Mouse (Mus musculus) gastrocnemius, postnatal 10 days (tissue): ENCODE results near the gene Gm8229. TPM values are rescaled to one million over a fixed set of nuclear protein-coding genes. Genes with fewer than 3 reads are reported as not detected.
"Not testable (repeated sequence)": the region's sequence is repeated elsewhere in the genome, so short reads cannot be mapped to it uniquely, and the experiment has no call there.

Experiments
- DNase-seq: peaks from one replicate; pipeline ENCODE4 v3.0.0; 2021; ENCODE audit warnings: mixed read lengths
- long read RNA-seq, 2 experiments: library from polyadenylated mRNA; stranded (forward); transcript quantifications; one replicate each; pipeline ENCODE4 v2.0.0; 2021
- total RNA-seq, 2 experiments: library from RNA; stranded (reverse); gene quantifications; 2 replicates each; pipeline ENCODE4 v1.2.3; 2021

Gm8229 gene
- total RNA-seq: not detected
- long read RNA-seq, experiment 1: 0 reads
- long read RNA-seq, experiment 2: 0 reads

DNA sequence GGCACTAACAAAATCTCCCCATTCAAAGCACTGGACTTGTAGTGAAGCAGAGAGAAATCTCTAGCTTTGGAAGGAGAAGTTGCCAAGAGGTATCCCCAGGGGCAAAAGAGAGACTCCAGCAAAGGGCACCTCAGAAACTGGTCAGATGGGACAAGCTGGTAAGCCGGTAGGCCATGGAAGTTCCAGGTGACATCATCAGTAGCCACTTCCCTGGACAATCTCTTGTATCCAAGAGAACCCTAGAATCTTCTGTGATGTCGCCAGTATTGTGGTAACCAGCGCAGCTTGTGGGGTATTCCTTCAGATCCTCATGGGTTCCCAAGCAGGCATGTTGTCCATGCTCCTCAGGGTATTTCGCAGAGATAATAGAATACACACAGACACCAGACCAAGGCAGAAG is at the start of gene Gm8229:
Gene Gm8229 (plus strand): TSS at position 301 of the 400 bp plus-strand sequence.
- not testable (repeated sequence) for DNase-seq

DNA sequence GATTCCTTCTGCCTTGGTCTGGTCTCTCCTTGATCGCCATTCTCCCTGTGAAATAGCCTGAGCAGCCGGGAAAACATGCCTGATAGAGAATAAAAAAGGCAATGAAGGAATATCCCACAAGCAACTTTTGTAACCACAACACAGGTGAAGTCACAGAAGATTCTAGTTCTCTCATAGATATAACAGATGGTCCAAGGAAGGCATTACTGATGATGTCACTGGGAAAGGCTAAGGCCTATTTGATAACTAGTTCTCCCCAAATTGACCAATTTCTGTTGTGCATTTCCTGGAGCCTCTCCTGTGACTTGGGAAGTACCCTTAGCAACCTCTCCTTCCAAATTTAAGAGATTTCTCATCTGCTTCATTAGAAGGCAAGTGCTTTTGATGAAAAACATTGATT is 26.7 kb upstream of the Gm8229 start, which contains the start of gene Gm5930:
Gene Gm5930 (minus strand): TSS at position 101 of the 400 bp plus-strand sequence.
- not testable (repeated sequence) for DNase-seq

DNA sequence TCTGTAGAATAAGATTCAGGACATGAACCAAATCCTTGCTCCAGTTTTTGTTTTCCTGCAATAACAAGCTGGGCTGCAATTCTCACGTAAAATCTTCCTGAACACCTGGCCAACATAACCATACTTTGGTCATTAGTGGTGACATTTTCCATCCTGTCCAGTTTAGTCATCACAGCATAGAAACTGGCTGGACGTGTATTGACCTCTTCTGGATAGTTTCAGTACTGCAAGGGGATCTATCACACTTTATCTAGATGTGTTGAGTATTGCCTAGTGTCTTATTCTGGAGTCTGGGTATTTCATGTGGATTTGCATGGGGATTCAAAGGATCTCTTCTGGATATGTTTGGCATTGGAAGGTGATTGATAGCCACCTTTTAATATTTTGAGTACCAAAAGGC is 3.7 kb upstream of the Gm8229 start:
- DNase-seq: not testable (repeated sequence)

DNA sequence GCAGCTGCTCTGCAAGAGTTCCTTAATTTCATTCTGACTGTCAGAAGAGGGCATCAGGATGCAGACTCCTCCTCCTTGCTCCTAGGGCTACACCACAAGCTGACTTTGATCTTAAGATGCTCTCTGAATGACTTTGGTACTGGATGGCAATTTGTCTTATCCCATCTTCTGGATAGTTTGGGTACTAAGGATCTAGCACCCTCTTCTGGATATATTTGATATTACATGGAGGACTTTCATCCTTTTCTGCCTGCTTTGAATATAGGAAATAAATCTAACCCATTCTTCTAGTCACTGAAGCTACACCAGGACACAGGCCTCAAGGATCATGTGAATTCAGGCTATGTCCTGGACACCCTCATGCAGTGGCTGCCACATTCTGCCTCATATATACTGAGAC is 2.9 kb upstream of the Gm8229 start:
- not testable (repeated sequence) for DNase-seq

DNA sequence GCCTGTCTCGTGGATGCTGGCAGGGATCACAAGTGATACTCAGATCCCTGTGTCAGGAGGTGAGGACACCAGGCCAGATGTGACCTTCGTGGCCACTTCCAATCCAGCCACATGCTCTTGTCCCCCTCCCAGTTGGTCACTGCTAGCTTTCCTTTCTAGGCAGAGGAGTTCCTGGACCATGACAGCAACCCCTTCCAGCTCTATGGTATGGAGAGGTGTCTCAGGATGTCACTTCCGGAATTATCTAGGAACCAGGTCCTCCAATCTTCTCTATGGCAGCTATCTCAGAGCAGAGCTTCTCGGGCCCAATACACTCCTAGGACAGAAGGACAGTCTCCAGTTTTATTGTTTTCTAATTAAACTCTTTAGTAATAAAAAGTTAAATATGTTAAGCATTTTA is 19.1 kb downstream of the Gm8229 start:
- not testable (repeated sequence) for DNase-seq

DNA sequence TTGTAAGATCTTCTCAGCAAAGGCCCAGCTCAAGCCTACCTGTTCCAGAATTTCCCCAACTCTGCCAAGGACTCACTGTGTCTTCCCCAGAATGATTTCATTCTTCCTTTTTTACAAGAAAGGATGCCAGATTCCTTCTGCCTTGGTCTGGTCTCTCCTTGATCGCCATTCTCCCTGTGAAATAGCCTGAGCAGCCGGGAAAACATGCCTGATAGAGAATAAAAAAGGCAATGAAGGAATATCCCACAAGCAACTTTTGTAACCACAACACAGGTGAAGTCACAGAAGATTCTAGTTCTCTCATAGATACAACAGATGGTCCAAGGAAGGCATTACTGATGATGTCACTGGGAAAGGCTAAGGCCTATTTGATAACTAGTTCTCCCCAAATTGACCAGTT is 45.4 kb downstream of the Gm8229 start, which contains the start of gene Gm3371:
Gene Gm3371 (minus strand): TSS at position 101 of the 400 bp plus-strand sequence.
- not testable (repeated sequence) for DNase-seq

Other genes starting within 250 kb of the Gm8229 start
- gene Gm3327, start 241.5 kb upstream of the Gm8229 start, total RNA-seq: not detected
- not detected for gene Gm8212, start 167.7 kb upstream of the Gm8229 start, total RNA-seq
- not detected for gene 4930503E14Rik, start 152.1 kb upstream of the Gm8229 start, total RNA-seq
- not detected for gene Gm8220, start 79.8 kb upstream of the Gm8229 start, total RNA-seq
- gene Gm5930, start 26.8 kb upstream of the Gm8229 start, total RNA-seq: not detected
- gene Gm3371, start 45.3 kb downstream of the Gm8229 start, total RNA-seq: not detected
- not detected for gene Gm8232, start 68.3 kb downstream of the Gm8229 start, total RNA-seq
- not detected for gene BC061237, start 127.1 kb downstream of the Gm8229 start, total RNA-seq
- not detected for gene Gm17093, start 152.9 kb downstream of the Gm8229 start, total RNA-seq
- not detected for gene Gm8247, start 217.8 kb downstream of the Gm8229 start, total RNA-seq